Mouse (Mus musculus): ENCODE results near the gene Taf15. TPM values are rescaled to one million over a fixed set of nuclear protein-coding genes. Genes with fewer than 3 reads are reported as not detected.
"Not testable (repeated sequence)": the region's sequence is repeated elsewhere in the genome, so short reads cannot be mapped to it uniquely, and the experiment has no call there.

Taf15 gene
- polyA plus RNA-seq, 1 experiment from 2014 or later, result 8.3 TPM

DNA sequence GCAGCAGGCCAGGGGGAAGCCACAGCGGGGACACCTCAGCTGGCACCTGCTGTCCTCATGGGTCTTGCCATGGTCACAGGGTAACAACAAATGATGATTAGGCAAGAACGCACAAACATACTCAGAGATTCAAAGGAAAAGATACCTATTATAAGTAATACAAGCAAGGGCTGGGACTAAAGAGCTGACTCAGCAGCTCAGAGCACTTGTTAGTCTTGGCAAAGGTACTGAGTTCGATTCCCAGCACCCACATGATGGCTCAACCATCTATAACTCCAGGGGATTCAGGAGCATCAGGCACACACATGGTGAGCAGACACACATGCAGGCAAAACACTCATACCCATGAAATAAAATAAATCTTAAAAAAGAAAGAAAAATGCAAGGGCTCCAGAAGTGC is 68.5 kb downstream of the Taf15 start:
- Histone ChIP-seq H3K36me3 (ENCODE audit: control insufficient read depth, insufficient read depth) (no peaks in the 10 kb centered on the region), H3K4me3 (ENCODE audit: low read length) (no peak overlapping the region), H3K4me1 (ENCODE audit: control insufficient read depth, insufficient read depth, low read length) (no peaks in the 10 kb centered on the region), H3K27ac (ENCODE audit: low read length) (no peak overlapping the region), H3K4me2 (ENCODE audit: low read depth, low read length) (no peak overlapping the region), H3K27me3 (ENCODE audit: control insufficient read depth, insufficient read depth, low read length) (no peaks in the 10 kb centered on the region), H3K9ac (ENCODE audit: low read length) (no peak overlapping the region), H3K9me3 (replicated peaks; ENCODE audit: control insufficient read depth, low read length) (0 out of 2 replicates have a peak, but pooled peaks cover 3% of the 10 kb centered on the region)
- no peak for ATAC-seq (replicated peaks; ENCODE audit: extremely low read depth, insufficient read depth, low FRiP score)
- 84% methylated on average over 3 of the region's 3 CpGs for WGBS

DNA sequence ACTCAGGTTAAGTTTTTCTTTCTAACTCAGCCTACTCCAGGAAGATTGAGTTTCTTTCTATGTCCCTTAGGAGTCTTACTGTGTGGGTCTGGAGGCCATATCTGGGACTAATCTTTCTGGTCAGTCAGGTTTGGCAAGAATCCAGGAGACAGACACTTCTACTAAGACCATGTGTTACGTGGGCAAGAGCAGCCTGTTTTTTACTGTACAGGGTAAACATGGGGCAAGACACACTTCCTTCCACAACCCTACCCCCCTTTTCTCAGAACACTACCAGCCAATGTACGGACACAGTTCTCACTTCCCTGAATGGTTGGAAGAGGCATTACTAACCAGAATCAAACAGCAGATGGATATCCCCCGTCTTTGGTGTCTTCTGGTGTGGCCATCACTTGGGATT is 71.3 kb downstream of the Taf15 start:
- Histone ChIP-seq H3K36me3 (ENCODE audit: control insufficient read depth, insufficient read depth) (no peaks in the 10 kb centered on the region), H3K27ac (ENCODE audit: low read length) (no peak overlapping the region), H3K4me1 (ENCODE audit: control insufficient read depth, insufficient read depth, low read length) (no peaks in the 10 kb centered on the region), H3K9ac (ENCODE audit: low read length) (no peak overlapping the region), H3K27me3 (ENCODE audit: control insufficient read depth, insufficient read depth, low read length) (no peaks in the 10 kb centered on the region), H3K4me3 (ENCODE audit: low read length) (no peak overlapping the region), H3K9me3 (replicated peaks; ENCODE audit: control insufficient read depth, low read length) (0 out of 2 replicates have a peak, but pooled peaks cover 3% of the 10 kb centered on the region), H3K4me2 (ENCODE audit: low read depth, low read length) (no peak overlapping the region)
- WGBS, result 53% methylated on average over 3 of the region's 3 CpGs
- no peak for ATAC-seq (replicated peaks; ENCODE audit: extremely low read depth, insufficient read depth, low FRiP score)

GRCm38 (mm10) chr11:83550186-83550632 is 77.3 kb downstream of the Taf15 start:
- no peak for ATAC-seq (replicated peaks; ENCODE audit: extremely low read depth, insufficient read depth, low FRiP score)
- no peaks in the 10 kb centered on the region for H3K36me3 ChIP-seq (ENCODE audit: control insufficient read depth, insufficient read depth)
- no peaks in the 10 kb centered on the region for H3K4me1 ChIP-seq (ENCODE audit: control insufficient read depth, insufficient read depth, low read length)
- WGBS, result 71% methylated on average over 5 of the region's 5 CpGs
- H3K9me3 ChIP-seq (replicated peaks; ENCODE audit: control insufficient read depth, low read length), result no peaks in the 10 kb centered on the region
- no peaks in the 10 kb centered on the region for H3K27me3 ChIP-seq (ENCODE audit: control insufficient read depth, insufficient read depth, low read length)
- no peak overlapping the region for H3K9ac ChIP-seq (ENCODE audit: low read length)
- H3K4me2 ChIP-seq (ENCODE audit: low read depth, low read length), result no peak overlapping the region
- H3K27ac ChIP-seq (ENCODE audit: low read length), result no peak overlapping the region
- no peak overlapping the region for H3K4me3 ChIP-seq (ENCODE audit: low read length)

DNA sequence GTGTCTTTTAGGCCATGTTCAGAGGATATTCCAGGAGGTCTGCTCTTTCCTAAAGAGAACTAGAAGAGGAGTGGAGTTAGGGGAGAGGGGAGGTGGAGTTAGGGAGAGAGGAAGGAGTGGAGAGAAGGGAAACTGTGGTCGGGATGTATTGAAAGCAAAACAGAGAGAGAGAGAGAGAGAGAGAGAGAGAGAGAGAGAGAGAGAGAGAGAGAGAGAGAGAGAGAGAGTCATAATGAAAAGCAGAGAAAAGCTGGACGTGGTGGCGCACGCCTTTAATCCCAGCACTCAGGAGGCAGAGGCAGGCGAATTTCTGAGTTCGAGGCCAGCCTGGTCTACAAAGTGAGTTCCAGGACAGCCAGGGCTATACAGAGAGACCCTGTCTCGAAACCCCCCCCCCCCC is 78.2 kb downstream of the Taf15 start:
- not testable (repeated sequence) for H3K36me3 ChIP-seq (ENCODE audit: control insufficient read depth, insufficient read depth); H3K27ac ChIP-seq (ENCODE audit: low read length); H3K9me3 ChIP-seq (replicated peaks; ENCODE audit: control insufficient read depth, low read length); H3K4me3 ChIP-seq (ENCODE audit: low read length); ATAC-seq (replicated peaks; ENCODE audit: extremely low read depth, insufficient read depth, low FRiP score); H3K27me3 ChIP-seq (ENCODE audit: control insufficient read depth, insufficient read depth, low read length); H3K4me2 ChIP-seq (ENCODE audit: low read depth, low read length); H3K9ac ChIP-seq (ENCODE audit: low read length); H3K4me1 ChIP-seq (ENCODE audit: control insufficient read depth, insufficient read depth, low read length)
- WGBS, result 84% methylated on average over 7 of the region's 7 CpGs

GRCm38 (mm10) chr11:83551668-83552067 is 78.8 kb downstream of the Taf15 start:
- no peak for ATAC-seq (replicated peaks; ENCODE audit: extremely low read depth, insufficient read depth, low FRiP score)
- no peak overlapping the region for H3K9ac ChIP-seq (ENCODE audit: low read length)
- H3K4me2 ChIP-seq (ENCODE audit: low read depth, low read length), result no peak overlapping the region
- no peak overlapping the region for H3K27ac ChIP-seq (ENCODE audit: low read length)
- no peaks in the 10 kb centered on the region for H3K27me3 ChIP-seq (ENCODE audit: control insufficient read depth, insufficient read depth, low read length)
- no peaks in the 10 kb centered on the region for H3K4me1 ChIP-seq (ENCODE audit: control insufficient read depth, insufficient read depth, low read length)
- H3K36me3 ChIP-seq (ENCODE audit: control insufficient read depth, insufficient read depth), result no peaks in the 10 kb centered on the region
- WGBS, result 84% methylated on average over 5 of the region's 5 CpGs
- no peaks in the 10 kb centered on the region for H3K9me3 ChIP-seq (replicated peaks; ENCODE audit: control insufficient read depth, low read length)
- no peak overlapping the region for H3K4me3 ChIP-seq (ENCODE audit: low read length)

Other genes with a start within 250 kb of the Taf15 start
- 0.17 and 0.19 TPM in 2 replicates for gene Slfn14, start 186.4 kb upstream of the Taf15 start, polyA plus RNA-seq (2015; fragmentation: Nextera tagmentation; extraction: Ambion mirVana)
- 36.0 and 38.3 TPM in 2 replicates for gene Ap2b1, start 174.1 kb upstream of the Taf15 start, polyA plus RNA-seq (2015; fragmentation: Nextera tagmentation; extraction: Ambion mirVana)
- gene Pex12, start 170.5 kb upstream of the Taf15 start, polyA plus RNA-seq (2015; fragmentation: Nextera tagmentation; extraction: Ambion mirVana), result 8.1 and 10.5 TPM in 2 replicates
- gene Rasl10b, start 63.9 kb upstream of the Taf15 start, polyA plus RNA-seq (2015; fragmentation: Nextera tagmentation; extraction: Ambion mirVana), result 5.7 and 9.1 TPM in 2 replicates
- gene Gas2l2, start 43.6 kb upstream of the Taf15 start, polyA plus RNA-seq (2015; fragmentation: Nextera tagmentation; extraction: Ambion mirVana), result 0.11 and 0.12 TPM in 2 replicates
- 1.4 and 1.5 TPM in 2 replicates for gene 1700020L24Rik, start 35.4 kb upstream of the Taf15 start, polyA plus RNA-seq (2015; fragmentation: Nextera tagmentation; extraction: Ambion mirVana)
- 3.5 TPM in 2 replicates for gene Mmp28, start 10.0 kb upstream of the Taf15 start, polyA plus RNA-seq (2015; fragmentation: Nextera tagmentation; extraction: Ambion mirVana)
- gene Heatr9, start 49.1 kb downstream of the Taf15 start, polyA plus RNA-seq (2015; fragmentation: Nextera tagmentation; extraction: Ambion mirVana), result 0.07 TPM in 1 of 2 replicates, not detected in the other
- gene Ccl5, start 57.4 kb downstream of the Taf15 start, polyA plus RNA-seq (2015; fragmentation: Nextera tagmentation; extraction: Ambion mirVana), result 1.8 and 2.5 TPM in 2 replicates
- 2.1 and 3.6 TPM in 2 replicates for gene Ccl9, start 105.5 kb downstream of the Taf15 start, polyA plus RNA-seq (2015; fragmentation: Nextera tagmentation; extraction: Ambion mirVana)
- 5.5 and 7.8 TPM in 2 replicates for gene Ccl6, start 120.0 kb downstream of the Taf15 start, polyA plus RNA-seq (2015; fragmentation: Nextera tagmentation; extraction: Ambion mirVana)
- gene Rpl9-ps1, start 172.5 kb downstream of the Taf15 start, polyA plus RNA-seq (2015; fragmentation: Nextera tagmentation; extraction: Ambion mirVana), result not detected in 2 replicates
- 0.67 and 1.0 TPM in 2 replicates for gene Ccl3, start 176.3 kb downstream of the Taf15 start, polyA plus RNA-seq (2015; fragmentation: Nextera tagmentation; extraction: Ambion mirVana)
- 0.46 and 0.80 TPM in 2 replicates for gene Ccl4, start 189.5 kb downstream of the Taf15 start, polyA plus RNA-seq (2015; fragmentation: Nextera tagmentation; extraction: Ambion mirVana)
- 1.5 and 1.6 TPM in 2 replicates for gene Wfdc17, start 230.9 kb downstream of the Taf15 start, polyA plus RNA-seq (2015; fragmentation: Nextera tagmentation; extraction: Ambion mirVana)
- 6.0 and 7.0 TPM in 2 replicates for gene Wfdc18, start 235.9 kb downstream of the Taf15 start, polyA plus RNA-seq (2015; fragmentation: Nextera tagmentation; extraction: Ambion mirVana)

Data from heart, embryonic 16.5 days (tissue).